Mouse (Mus musculus): ENCODE results near the gene Gna15. TPM values are rescaled to one million over a fixed set of nuclear protein-coding genes. Genes with fewer than 3 reads are reported as not detected.

The Gna15 gene
- polyA plus RNA-seq (2012; fragmentation: generic; extraction: Trizol): 0.16 TPM
- long read RNA-seq, experiment 1: 0 reads
- long read RNA-seq, experiment 2, partial matches to known transcripts: 0 of 2 reads
- long read RNA-seq, experiment 2, other reads (novel, unspliced or antisense): 0 of 2 reads

DNA sequence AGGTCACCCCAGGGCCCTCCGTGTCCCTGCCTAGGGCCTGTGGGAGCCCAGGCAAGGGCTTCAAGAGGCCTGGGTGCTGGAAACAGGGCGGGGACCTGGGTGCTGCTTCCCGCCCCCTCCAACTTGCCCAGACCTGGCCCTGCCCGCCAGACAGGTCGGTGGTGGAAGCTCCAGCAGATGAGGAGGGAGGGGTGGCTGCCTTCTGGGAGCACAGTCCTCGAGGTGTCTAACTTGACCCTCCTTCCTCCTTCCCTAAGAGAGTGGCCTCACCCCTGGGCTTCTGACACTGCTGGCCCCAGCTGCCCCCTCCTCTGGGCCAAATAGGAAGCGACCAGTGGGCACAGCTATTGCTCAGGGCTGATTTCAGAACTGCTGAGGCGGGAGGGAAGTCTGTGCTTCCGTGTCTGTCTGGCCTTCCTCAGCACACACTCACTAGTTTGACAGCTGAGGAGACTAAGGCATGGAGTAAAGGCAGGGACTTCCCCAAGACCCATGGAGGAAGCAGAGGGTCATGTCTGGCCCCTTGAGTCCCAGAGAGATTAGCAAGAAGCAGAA is at the start of gene Gna15:
Gene Gna15, minus strand, starts transcription at position 175 of the 555 bp plus-strand sequence.
- H3K4me3 ChIP-seq (ENCODE audit: insufficient read depth, poor library complexity, severe bottlenecking): no peak within 1 kb of the TSS
- TF ChIP-seq CTCF (IDR thresholded peaks at IDR 0.05; ENCODE audit: control insufficient read depth, insufficient read depth, insufficient read length) (no peak), MYOD1 (IDR thresholded peaks at IDR 0.05; ENCODE audit: control insufficient read depth, insufficient read length, low read depth) (no peak), USF1 (IDR thresholded peaks at IDR 0.05; ENCODE audit: low read depth) (no peak), FOSL1 (IDR thresholded peaks at IDR 0.05; ENCODE audit: insufficient read depth, low read length, poor library complexity, severe bottlenecking) (no peak), MAX (IDR thresholded peaks at IDR 0.05) (no peak), MYOG (IDR thresholded peaks at IDR 0.05; ENCODE audit: control insufficient read depth, extremely low read depth, insufficient read length) (no peak), CEBPB (IDR thresholded peaks at IDR 0.05; ENCODE audit: low read depth) (no peak)
- peaks cover 4% of the 10 kb centered on the region for H3K27me3 ChIP-seq (ENCODE audit: control insufficient read depth, insufficient read depth, insufficient read length)
- no peaks in the 10 kb centered on the region for H3K79me3 ChIP-seq (ENCODE audit: low read depth)
- peaks cover 3% of the 10 kb centered on the region for H3K36me3 ChIP-seq (ENCODE audit: control insufficient read depth, insufficient read depth)
- no peak within 1 kb of the TSS for H3ac ChIP-seq (ENCODE audit: control insufficient read depth, insufficient read length, low read depth)
- H3K79me2 ChIP-seq (ENCODE audit: control insufficient read depth, insufficient read depth): no peaks in the 10 kb centered on the region

DNA sequence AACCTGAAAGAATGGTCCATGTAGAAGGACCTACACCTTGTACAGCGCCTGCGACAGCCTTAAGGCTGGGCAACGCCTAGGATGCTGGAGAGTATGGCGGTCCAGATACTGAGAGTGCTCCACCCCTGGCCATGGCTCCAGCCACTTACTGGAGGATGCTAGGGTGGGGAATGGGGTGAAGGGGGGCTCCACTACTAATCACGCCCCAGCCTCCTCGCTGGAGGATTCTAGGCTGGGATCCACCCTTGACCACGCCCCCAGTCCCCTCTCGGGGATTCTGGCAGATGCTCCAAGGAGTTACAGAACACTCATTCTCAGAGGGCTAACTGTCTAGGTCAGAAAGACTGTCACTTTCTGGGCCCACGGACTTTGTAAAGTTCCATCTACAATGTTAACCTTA is 49.0 kb upstream of the Gna15 start:
- Histone ChIP-seq H3K79me2 (ENCODE audit: control insufficient read depth, insufficient read depth) (no peaks in the 10 kb centered on the region), H3K4me3 (ENCODE audit: insufficient read depth, poor library complexity, severe bottlenecking) (no peak overlapping the region), H3K27me3 (ENCODE audit: control insufficient read depth, insufficient read depth, insufficient read length) (no peaks in the 10 kb centered on the region), H3ac (ENCODE audit: control insufficient read depth, insufficient read length, low read depth) (no peak overlapping the region), H3K79me3 (ENCODE audit: low read depth) (no peaks in the 10 kb centered on the region), H3K36me3 (ENCODE audit: control insufficient read depth, insufficient read depth) (no peaks in the 10 kb centered on the region)
- TF ChIP-seq USF1 (IDR thresholded peaks at IDR 0.05; ENCODE audit: low read depth): no peak
- no peak for TF ChIP-seq FOSL1 (IDR thresholded peaks at IDR 0.05; ENCODE audit: insufficient read depth, low read length, poor library complexity, severe bottlenecking)
- no peak for TF ChIP-seq MYOD1 (IDR thresholded peaks at IDR 0.05; ENCODE audit: control insufficient read depth, insufficient read length, low read depth)
- TF ChIP-seq MAX (IDR thresholded peaks at IDR 0.05): no peak
- no peak for TF ChIP-seq MYOG (IDR thresholded peaks at IDR 0.05; ENCODE audit: control insufficient read depth, extremely low read depth, insufficient read length)
- TF ChIP-seq CEBPB (IDR thresholded peaks at IDR 0.05; ENCODE audit: low read depth): no peak
- TF ChIP-seq CTCF (IDR thresholded peaks at IDR 0.05; ENCODE audit: control insufficient read depth, insufficient read depth, insufficient read length): no peak

DNA sequence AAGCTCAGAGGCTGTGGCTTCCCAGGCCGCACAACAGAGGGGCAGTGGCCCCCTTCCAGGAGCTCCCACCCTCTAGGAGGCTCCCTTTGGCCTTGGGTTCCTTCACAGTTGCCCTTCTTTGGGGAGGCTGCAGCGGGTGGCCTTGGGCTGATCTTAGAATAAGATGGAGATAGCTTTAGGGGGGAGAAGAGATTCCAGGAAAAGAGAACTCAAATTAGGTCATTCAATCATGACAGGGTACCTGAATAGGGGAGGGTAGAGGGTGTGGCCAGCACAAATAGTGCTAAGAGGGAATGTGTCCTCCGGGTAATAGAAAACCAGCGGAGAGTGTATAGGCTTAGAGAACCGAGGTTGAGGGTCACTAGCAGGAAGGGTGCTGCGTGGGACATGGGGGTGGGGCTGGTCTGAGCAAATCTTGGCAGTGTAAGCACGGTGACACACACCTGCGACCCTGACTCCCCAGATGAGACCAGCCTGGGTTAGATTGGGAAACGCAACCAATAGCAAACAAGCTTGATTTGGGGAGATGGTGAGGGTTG is 48.2 kb upstream of the Gna15 start:
- Histone ChIP-seq H3K27me3 (ENCODE audit: control insufficient read depth, insufficient read depth, insufficient read length) (no peaks in the 10 kb centered on the region), H3ac (ENCODE audit: control insufficient read depth, insufficient read length, low read depth) (peak overlapping the region; percentile 77)
- no peak for TF ChIP-seq FOSL1 (IDR thresholded peaks at IDR 0.05; ENCODE audit: insufficient read depth, low read length, poor library complexity, severe bottlenecking)
- no peak for TF ChIP-seq MYOD1 (IDR thresholded peaks at IDR 0.05; ENCODE audit: control insufficient read depth, insufficient read length, low read depth)
- TF ChIP-seq CEBPB (IDR thresholded peaks at IDR 0.05; ENCODE audit: low read depth): no peak
- no peak for TF ChIP-seq CTCF (IDR thresholded peaks at IDR 0.05; ENCODE audit: control insufficient read depth, insufficient read depth, insufficient read length)
- TF ChIP-seq USF1 (IDR thresholded peaks at IDR 0.05; ENCODE audit: low read depth): no peak
- TF ChIP-seq MAX (IDR thresholded peaks at IDR 0.05): no peak
- TF ChIP-seq MYOG (IDR thresholded peaks at IDR 0.05; ENCODE audit: control insufficient read depth, extremely low read depth, insufficient read length): no peak

DNA sequence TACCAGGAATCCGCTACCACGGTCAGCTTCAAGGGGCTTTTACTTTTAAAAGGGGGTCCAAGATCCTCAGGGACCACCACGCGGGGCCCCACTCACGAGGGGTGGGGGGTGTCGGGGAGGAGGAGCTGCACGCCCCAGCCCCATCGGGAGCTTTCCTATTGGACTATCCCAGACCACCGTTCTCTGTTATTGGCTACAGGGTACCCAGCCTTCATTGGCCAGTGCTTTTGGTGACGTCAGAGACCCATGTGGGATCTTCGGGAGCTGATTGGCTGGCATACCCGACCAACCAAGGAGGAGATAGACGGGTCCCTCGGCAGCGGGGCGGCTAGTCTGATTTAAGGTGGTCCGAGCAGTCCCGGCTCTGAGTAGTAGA is 47.5 kb upstream of the Gna15 start:
- Histone ChIP-seq H3K27me3 (ENCODE audit: control insufficient read depth, insufficient read depth, insufficient read length) (no peaks in the 10 kb centered on the region), H3K4me3 (ENCODE audit: insufficient read depth, poor library complexity, severe bottlenecking) (peak overlapping the region; percentile 43), H3K36me3 (ENCODE audit: control insufficient read depth, insufficient read depth) (peaks cover 6% of the 10 kb centered on the region), H3K79me3 (ENCODE audit: low read depth) (no peaks in the 10 kb centered on the region), H3ac (ENCODE audit: control insufficient read depth, insufficient read length, low read depth) (peak overlapping the region; percentile 77), H3K79me2 (ENCODE audit: control insufficient read depth, insufficient read depth) (no peaks in the 10 kb centered on the region)
- TF ChIP-seq USF1 (IDR thresholded peaks at IDR 0.05; ENCODE audit: low read depth) (no peak), MAX (IDR thresholded peaks at IDR 0.05) (peak; percentile 52), CEBPB (IDR thresholded peaks at IDR 0.05; ENCODE audit: low read depth) (no peak), MYOG (IDR thresholded peaks at IDR 0.05; ENCODE audit: control insufficient read depth, extremely low read depth, insufficient read length) (no peak)

More for the DNA sequence above, 48.2 kb upstream of the Gna15 start:
- Histone ChIP-seq H3K79me2 (ENCODE audit: control insufficient read depth, insufficient read depth) (no peaks in the 10 kb centered on the region), H3K79me3 (ENCODE audit: low read depth) (no peaks in the 10 kb centered on the region), H3K4me3 (ENCODE audit: insufficient read depth, poor library complexity, severe bottlenecking) (peak overlapping the region; percentile 43), H3K36me3 (ENCODE audit: control insufficient read depth, insufficient read depth) (no peaks in the 10 kb centered on the region)

DNA sequence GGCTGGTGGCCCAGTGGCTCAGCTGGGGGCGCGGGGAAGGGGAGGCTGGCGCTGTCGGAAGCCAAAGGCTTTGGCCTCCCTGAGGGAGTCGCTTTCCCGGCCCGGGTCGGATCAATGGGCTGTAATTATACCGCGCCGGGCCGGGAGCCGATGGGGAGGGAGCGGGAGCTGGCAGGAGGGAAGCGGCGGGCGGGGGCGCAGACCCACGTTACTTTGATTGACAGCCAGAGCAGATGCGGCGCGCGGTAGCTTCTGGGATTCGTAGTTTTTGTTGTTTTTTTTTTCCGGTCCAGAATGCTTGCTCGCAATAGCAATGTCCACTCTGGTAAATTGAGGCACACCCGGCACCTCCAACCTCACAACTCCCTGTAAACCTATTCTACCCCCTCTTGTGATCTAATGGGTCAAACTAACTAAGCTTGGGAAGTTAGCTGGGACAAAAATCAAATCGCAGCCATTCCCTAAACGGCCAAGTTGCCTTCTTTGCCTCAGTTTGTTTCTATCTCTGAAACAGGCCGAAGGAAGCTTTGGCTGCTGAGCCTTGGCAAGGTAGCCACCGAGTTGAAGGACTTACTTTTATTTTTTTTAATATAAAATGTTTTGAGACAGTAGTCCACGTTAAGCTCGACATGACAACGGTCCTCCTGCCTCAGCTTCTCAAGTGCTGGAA is 46.9 kb upstream of the Gna15 start:
- Histone ChIP-seq H3ac (ENCODE audit: control insufficient read depth, insufficient read length, low read depth) (peak overlapping the region; percentile 77), H3K36me3 (ENCODE audit: control insufficient read depth, insufficient read depth) (peaks cover 11% of the 10 kb centered on the region)

More for the DNA sequence above, 46.9 kb upstream of the Gna15 start:
- H3K79me3 ChIP-seq (ENCODE audit: low read depth): no peaks in the 10 kb centered on the region
- no peaks in the 10 kb centered on the region for H3K27me3 ChIP-seq (ENCODE audit: control insufficient read depth, insufficient read depth, insufficient read length)
- TF ChIP-seq MYOD1 (IDR thresholded peaks at IDR 0.05; ENCODE audit: control insufficient read depth, insufficient read length, low read depth) (peak; percentile 92), USF1 (IDR thresholded peaks at IDR 0.05; ENCODE audit: low read depth) (no peak)
- no peaks in the 10 kb centered on the region for H3K79me2 ChIP-seq (ENCODE audit: control insufficient read depth, insufficient read depth)
- peak overlapping the region; percentile 43 for H3K4me3 ChIP-seq (ENCODE audit: insufficient read depth, poor library complexity, severe bottlenecking)

Data from C2C12 (cell line).